Mouse (Mus musculus) heart, adult 2 months (tissue): ENCODE measurements around the gene 4930404N11Rik. TPM values are rescaled to one million over a fixed set of nuclear protein-coding genes. Genes with fewer than 3 reads are reported as not detected.
A peak's percentile ranks its signal among the peaks of the same experiment; 100 is the strongest.

ENCODE experiments used
- DNase-seq, 2 experiments: peaks; one replicate each; pipeline ENCODE4 v3.0.0; 2021
- H3K27ac ChIP-seq: fragments of 200-600 bp; 2 replicates; pipeline ENCODE4 v1.8.1; 2022
- H3K27me3 ChIP-seq: fragments of 200-500 bp; 2 replicates; pipeline ENCODE4 v1.6.1; 2012; ENCODE audit warnings: mild to moderate bottlenecking, low read length, inconsistent platforms, mixed read lengths; ENCODE audit not compliant: control insufficient read depth, insufficient read depth
- H3K36me3 ChIP-seq: fragments of 200-500 bp; 2 replicates; pipeline ENCODE4 v1.6.1; 2012; ENCODE audit warnings: low read length, inconsistent platforms; ENCODE audit not compliant: control insufficient read depth, insufficient read depth
- H3K4me1 ChIP-seq: fragments of 200-500 bp; 2 replicates; pipeline ENCODE4 v1.6.1; 2011; ENCODE audit warnings: low read length; ENCODE audit not compliant: control insufficient read depth, insufficient read depth
- H3K4me3 ChIP-seq: fragments of 200-600 bp; 2 replicates; pipeline ENCODE4 v1.8.1; 2022
- H3K79me2 ChIP-seq: fragments of 200-500 bp; replicated peaks from 2 replicates; pipeline ENCODE4 v1.6.1; 2012; ENCODE audit warnings: mild to moderate bottlenecking, inconsistent platforms, low read length, moderate library complexity, mixed read lengths; ENCODE audit not compliant: control insufficient read depth, insufficient read depth
- H3K9ac ChIP-seq: fragments of 200-500 bp; 2 replicates; pipeline ENCODE4 v1.6.1; 2012; ENCODE audit warnings: low read depth, mild to moderate bottlenecking, control low read depth, inconsistent platforms, low read length, mixed read lengths
- CTCF ChIP-seq: fragments of 200-600 bp; IDR thresholded peaks from 2 replicates; pipeline ENCODE4 v1.8.1; 2022; ENCODE audit warnings: antibody characterized with exemption, mild to moderate bottlenecking, moderate library complexity
- EP300 ChIP-seq: fragments of 200-500 bp; IDR thresholded peaks from 2 replicates; pipeline ENCODE4 v1.6.1; 2011; ENCODE audit warnings: low read depth, low read length, control low read depth; ENCODE audit not compliant: insufficient read depth
- POLR2A ChIP-seq: fragments of 200-500 bp; IDR thresholded peaks from 2 replicates; pipeline ENCODE4 v1.6.1; 2011; ENCODE audit warnings: mild to moderate bottlenecking, low read depth, low read length, control low read depth; ENCODE audit not compliant: insufficient read depth
- WGBS: fragments of 180-500 bp; shearing (Covaris S2); methylation state at CpG from one replicate; pipeline ENCODE4 v1.1.7; 2018; 5-methylcytosine and 5-hydroxymethylcytosine counted together
- intact Hi-C: fragments of 180-260 bp; cut with DNase I; formaldehyde crosslinking; loops from one replicate; pipeline ENCODE4 v1.15.1; 2025
- polyA plus RNA-seq: library from polyadenylated mRNA; depleted of rRNA; stranded (reverse); fragments of >200 nt; gene quantifications from 2 replicates; pipeline ENCODE4 v1.2.3, GENCODE M21; 2012
- total RNA-seq, 2 experiments: library from RNA; stranded (reverse); gene quantifications; 2 replicates each; pipeline ENCODE4 v1.2.3; 2021

4930404N11Rik gene
- total and polyA plus RNA-seq, 3 experiments, result 0.64 to 1.2 (median 1.1) TPM

- no peak within 1 kb of the TSS for H3K9ac ChIP-seq
- H3K27me3 ChIP-seq, result no peaks in the 10 kb centered on the region
- no peak within 1 kb of the TSS for H3K4me3 ChIP-seq
- no peak for TF ChIP-seq POLR2A
- TF ChIP-seq EP300, result no peak
- no peak for TF ChIP-seq CTCF
- no peaks in the 10 kb centered on the region for H3K36me3 ChIP-seq
- intact Hi-C loops, result loop anchor here (1.0 kb wide), 1 partner anchor 62 kb away; no protein-coding TSS in a partner anchor
- no peaks in the 10 kb centered on the region; the same call in 1 of the 2 replicates for H3K79me2 ChIP-seq
- peaks cover 6% of the 10 kb centered on the region for H3K4me1 ChIP-seq
- peak within 1 kb of the TSS; percentile 6; the same call in 1 of the 2 replicates for H3K27ac ChIP-seq
- no peak for DNase-seq
- WGBS, result 82% methylated on average over 5 of the region's 5 CpGs
Observed at GRCm38 (mm10) chr10:81388505-81389055, 23.0 kb upstream of the 4930404N11Rik start, which contains the start of gene Gm48552. Gm48552 (plus strand) TSS chr10:81389005.

GRCm38 (mm10) chr10:81387716-81388115 lies 22.1 kb upstream of the 4930404N11Rik start:
- DNase-seq, result no peak
- intact Hi-C loops, result no loop called here
- H3K27ac ChIP-seq, result no peak overlapping the region
- peaks cover 6% of the 10 kb centered on the region for H3K4me1 ChIP-seq
- no peak for TF ChIP-seq CTCF
- no peak for TF ChIP-seq POLR2A
- no peak for TF ChIP-seq EP300
- 93% methylated on average over 20 of the region's 20 CpGs for WGBS
- H3K27me3 ChIP-seq, result no peaks in the 10 kb centered on the region
- no peaks in the 10 kb centered on the region for H3K36me3 ChIP-seq
- H3K79me2 ChIP-seq, result no peaks in the 10 kb centered on the region; the same call in 1 of the 2 replicates
- no peak overlapping the region for H3K4me3 ChIP-seq
- H3K9ac ChIP-seq, result no peak overlapping the region

- DNase-seq, result no peak
- H3K27me3 ChIP-seq, result no peaks in the 10 kb centered on the region
- intact Hi-C loops, result no loop called here
- no peaks in the 10 kb centered on the region; the same call in 1 of the 2 replicates for H3K79me2 ChIP-seq
- TF ChIP-seq POLR2A, result no peak
- TF ChIP-seq EP300, result no peak
- TF ChIP-seq CTCF, result no peak
- H3K9ac ChIP-seq, result no peak overlapping the region
- H3K27ac ChIP-seq, result no peak overlapping the region
- 66% methylated on average over 22 of the region's 22 CpGs for WGBS
- H3K4me1 ChIP-seq, result peaks cover 6% of the 10 kb centered on the region
- H3K4me3 ChIP-seq, result no peak overlapping the region
- H3K36me3 ChIP-seq, result no peaks in the 10 kb centered on the region
Observed at GRCm38 (mm10) chr10:81385603-81386306, 20.1 kb upstream of the 4930404N11Rik start.

GRCm38 (mm10) chr10:81384605-81384982 lies 19.0 kb upstream of the 4930404N11Rik start:
- H3K36me3 ChIP-seq, result no peaks in the 10 kb centered on the region
- no peaks in the 10 kb centered on the region; the same call in 1 of the 2 replicates for H3K79me2 ChIP-seq
- DNase-seq, result no peak
- H3K27ac ChIP-seq, result peak overlapping the region; percentile 94
- peak overlapping the region; percentile 73 for H3K9ac ChIP-seq
- TF ChIP-seq POLR2A (no peak), EP300 (no peak)
- H3K4me3 ChIP-seq, result peak overlapping the region; percentile 82
- intact Hi-C loops, result no loop called here
- no peaks in the 10 kb centered on the region for H3K27me3 ChIP-seq
- H3K4me1 ChIP-seq, result peaks cover 6% of the 10 kb centered on the region
- WGBS, result under 1% methylated on average over 19 of the region's 19 CpGs

DNA sequence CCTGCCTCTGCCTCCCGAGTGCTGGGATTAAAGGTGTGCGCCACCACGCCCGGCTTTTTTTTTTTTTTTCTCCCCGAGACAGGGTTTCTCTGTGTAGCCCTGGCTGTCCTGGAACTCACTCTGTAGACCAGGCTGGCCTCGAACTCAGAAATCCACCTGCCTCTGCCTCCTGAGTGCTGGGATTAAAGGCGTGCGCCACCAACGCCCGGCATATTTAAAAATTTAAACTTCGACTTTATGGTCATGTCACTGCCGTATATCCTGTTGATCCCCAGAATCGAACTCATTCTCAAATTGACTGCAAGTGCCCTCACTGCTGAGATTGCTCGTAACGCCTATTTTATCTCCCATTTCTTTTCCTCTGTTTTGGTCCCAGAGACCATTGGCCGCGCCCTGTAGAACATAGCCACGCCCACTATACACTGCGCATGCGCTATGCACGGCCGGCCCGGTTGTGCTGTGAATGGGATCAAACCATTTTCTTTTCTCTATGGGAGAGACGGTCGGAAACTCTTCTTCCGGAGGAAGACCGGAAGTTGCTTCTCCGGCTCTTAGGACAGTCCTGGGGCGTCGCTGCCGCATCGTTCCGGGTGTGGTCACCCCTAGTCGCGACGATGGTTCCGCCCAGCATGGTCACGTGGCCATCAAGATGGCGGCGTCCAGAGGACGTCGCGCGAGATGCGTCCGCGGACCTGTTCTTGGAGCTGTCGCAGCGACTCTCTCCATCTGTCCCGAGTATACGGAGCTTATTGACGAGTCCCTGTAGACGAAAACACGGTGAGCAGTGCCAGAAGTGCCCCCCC lies 18.4 kb upstream of the 4930404N11Rik start, which contains the start of the genes Dohh and Gm48551:
Gene Dohh (plus strand): TSS at position 627 of the 803 bp plus-strand sequence.
Gene Gm48551 (plus strand): TSS at position 665 of the 803 bp plus-strand sequence.
- WGBS, result 7% methylated on average over 54 of the region's 54 CpGs
- intact Hi-C loops, result no loop called here
- no peaks in the 10 kb centered on the region for H3K36me3 ChIP-seq
- DNase-seq, result peak; percentile 98 to 99
- H3K9ac ChIP-seq, result peak within 1 kb of the TSS; percentile 73
- H3K27ac ChIP-seq, result peak within 1 kb of the TSS; percentile 94
- no peaks in the 10 kb centered on the region for H3K27me3 ChIP-seq
- no peaks in the 10 kb centered on the region; the same call in 1 of the 2 replicates for H3K79me2 ChIP-seq
- TF ChIP-seq EP300, result peak; percentile 83; the same call in 1 of the 2 replicates
- no peak for TF ChIP-seq CTCF
- peak; percentile 91 for TF ChIP-seq POLR2A
- H3K4me1 ChIP-seq, result peaks cover 4% of the 10 kb centered on the region
- H3K4me3 ChIP-seq, result peak within 1 kb of the TSS; percentile 82
